ENCODE assay signal across 8 mouse cellular contexts in genomic region chr11:6292116-6292987, GRCm38 (mm10). TPM values are rescaled to one million over a fixed set of nuclear protein-coding genes. Genes with fewer than 3 reads are reported as not detected.
DNase-seq lines count a peak whose midpoint lies in the region; ATAC-seq lines count a peak whose summit lies in the region.

No protein-coding gene starts in this region.

- no peak for ATAC-seq in midbrain, embryonic 12.5 days (ENCODE audit: low FRiP score, low read depth)

- peak overlapping the region; percentile 89 for H3K4me2 ChIP-seq in midbrain, embryonic 12.5 days (replicated peaks)

- H3K9ac ChIP-seq in midbrain, embryonic 12.5 days (replicated peaks) = peak overlapping the region; percentile 66

- H3K36me3 ChIP-seq in limb, embryonic 10.5 days = peaks cover 8% of the 10 kb centered on the region
- H3K36me3 ChIP-seq in midbrain, embryonic 12.5 days = peaks cover 5% of the 10 kb centered on the region
- no peaks in the 10 kb centered on the region; the same call in 1 of the 2 replicates for H3K36me3 ChIP-seq in splenic B cell, adult 2 months (ENCODE audit: control insufficient read depth, insufficient read depth, low read length, poor library complexity, severe bottlenecking)

- H3K9me3 ChIP-seq in limb, embryonic 10.5 days (replicated peaks) = no peaks in the 10 kb centered on the region
- no peaks in the 10 kb centered on the region for H3K9me3 ChIP-seq in midbrain, embryonic 12.5 days

- no peaks in the 10 kb centered on the region for H3K27me3 ChIP-seq in limb, embryonic 10.5 days (ENCODE audit: low read depth, poor library complexity, severe bottlenecking)
- H3K27me3 ChIP-seq in midbrain, embryonic 12.5 days = peaks cover 4% of the 10 kb centered on the region; the same call in 1 of the 2 replicates
- H3K27me3 ChIP-seq in splenic B cell, adult 2 months (ENCODE audit: control insufficient read depth, insufficient read depth, low read length, poor library complexity, severe bottlenecking) = no peaks in the 10 kb centered on the region

- H3K4me3 ChIP-seq in limb, embryonic 10.5 days = peak overlapping the region; percentile 76
- peak overlapping the region; percentile 81 for H3K4me3 ChIP-seq in midbrain, embryonic 12.5 days

- peak overlapping the region; percentile 87 for H3K27ac ChIP-seq in limb, embryonic 10.5 days
- H3K27ac ChIP-seq in midbrain, embryonic 12.5 days (replicated peaks) = peak overlapping the region; percentile 82

- peaks cover 9% of the 10 kb centered on the region; the same call in 1 of the 2 replicates for H3K4me1 ChIP-seq in limb, embryonic 10.5 days
- peaks cover 11% of the 10 kb centered on the region for H3K4me1 ChIP-seq in midbrain, embryonic 12.5 days

- DNase-seq in kidney, adult 11 months = peak; percentile 94
- no peak for DNase-seq in kidney, adult 18-20 months
- peak; percentile 85 for DNase-seq in cerebellum, adult 9-11 months
- peak; percentile 43 to 48 for DNase-seq in frontal cortex, postnatal 25 days (ENCODE audit: low spot score in 2 of 2)
- peak; percentile 54 for DNase-seq in hindlimb bud, embryonic 11.5 days (ENCODE audit: extremely low spot score, low read depth, low spot score)
- DNase-seq in limb, embryonic 10.5 days (ENCODE audit: low spot score) = no peak
- peak; percentile 91 for DNase-seq in splenic B cell, adult 2 months (ENCODE audit: low read depth, low spot score)

- 18% methylated on average over 33 of the region's 33 CpGs for WGBS in limb, embryonic 10.5 days
- WGBS in midbrain, embryonic 12.5 days = 20% methylated on average over 33 of the region's 33 CpGs

RNA-seq across cellular contexts. Expression of gene Ogdh, which starts 0.9 kb away (rescaled TPM):
- 115 and 122 TPM in 2 replicates for polyA plus RNA-seq in limb, embryonic 10.5 days (2016; fragmentation: Nextera tagmentation; extraction: Ambion mirVana)
- polyA plus RNA-seq in midbrain, embryonic 12.5 days (2016; fragmentation: Nextera tagmentation; extraction: Ambion mirVana) = 92.4 and 98.3 TPM in 2 replicates

RNA-seq across cellular contexts. Expression of gene Tmed4, which starts 17.7 kb away (rescaled TPM):
- 100.0 and 105 TPM in 2 replicates for polyA plus RNA-seq in limb, embryonic 10.5 days (2016; fragmentation: Nextera tagmentation; extraction: Ambion mirVana)
- 150 and 153 TPM in 2 replicates for polyA plus RNA-seq in midbrain, embryonic 12.5 days (2016; fragmentation: Nextera tagmentation; extraction: Ambion mirVana)

RNA-seq across cellular contexts. Expression of gene Ddx56, which starts 24.8 kb away (rescaled TPM):
- 133 and 154 TPM in 2 replicates for polyA plus RNA-seq in limb, embryonic 10.5 days (2016; fragmentation: Nextera tagmentation; extraction: Ambion mirVana)
- 92.0 and 93.7 TPM in 2 replicates for polyA plus RNA-seq in midbrain, embryonic 12.5 days (2016; fragmentation: Nextera tagmentation; extraction: Ambion mirVana)

Comparison
In these comparisons a context has a peak if more than half of its experiments do, and no peak if none do; other contexts are left out.
1. DNase-seq: peak in kidney, adult 11 months (single experiment), cerebellum, adult 9-11 months (single experiment), frontal cortex, postnatal 25 days (2 of 2), hindlimb bud, embryonic 11.5 days (single experiment) and splenic B cell, adult 2 months (single experiment); none in kidney, adult 18-20 months (single experiment) and limb, embryonic 10.5 days (single experiment).